Mouse (Mus musculus): Measurements from ENCODE around the gene B430306N03Rik. TPM values are rescaled to one million over a fixed set of nuclear protein-coding genes. Genes with fewer than 3 reads are reported as not detected.

B430306N03Rik gene
- 0.96 TPM for polyA plus RNA-seq (2017; shearing (Covaris generic))

GRCm38 (mm10) chr17:48315905-48316579, at the start of gene B430306N03Rik:
Gene B430306N03Rik (plus strand): TSS chr17:48316141.

DNA sequence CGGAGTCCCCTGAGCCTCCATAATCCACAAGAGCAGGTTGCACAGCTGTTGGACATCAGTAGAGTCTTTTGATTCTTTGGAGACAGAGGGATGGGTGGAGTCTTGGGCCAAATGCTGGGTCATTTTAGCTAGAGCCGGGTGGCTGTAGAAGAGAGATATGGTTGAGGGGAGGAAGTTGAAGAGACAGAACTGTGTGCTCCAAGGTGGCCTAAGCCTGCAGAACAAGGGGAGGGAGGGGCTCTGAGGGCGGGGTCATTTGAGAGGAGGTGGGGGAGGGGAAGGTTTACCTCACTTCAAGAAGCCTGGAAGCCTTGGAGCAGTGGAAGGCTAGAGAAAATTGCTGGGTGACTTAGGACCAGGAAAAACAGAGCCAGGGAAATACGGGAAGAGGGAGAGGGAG, 16.7 kb upstream of the B430306N03Rik start, which contains the start of gene Treml2:
Gene Treml2, plus strand, starts transcription at position 296 of the 400 bp plus-strand sequence.

DNA sequence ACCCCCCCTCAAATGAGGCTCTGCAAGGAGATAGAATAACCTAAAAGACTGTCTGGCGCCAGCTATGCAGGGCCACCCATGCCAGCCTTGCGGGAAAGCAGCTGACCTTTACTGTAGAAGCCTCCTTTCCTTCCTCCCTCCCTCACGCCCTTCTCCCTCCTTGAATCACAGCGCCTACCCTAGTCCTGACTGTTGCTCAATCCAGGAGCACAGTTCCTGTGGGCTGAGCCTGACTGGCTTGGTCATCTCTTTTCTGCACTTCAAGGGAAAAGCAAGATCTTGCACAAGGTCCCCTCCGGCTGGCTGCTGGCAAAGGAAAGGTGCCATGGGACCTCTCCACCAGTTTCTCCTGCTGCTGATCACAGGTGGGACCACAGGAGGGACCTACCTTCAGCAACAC, 30.3 kb downstream of the B430306N03Rik start, which contains the start of gene Trem2:
Gene Trem2, plus strand, starts transcription at position 171 of the 400 bp plus-strand sequence.

GRCm38 (mm10) chr17:48359616-48360015, 43.7 kb downstream of the B430306N03Rik start, which contains the start of gene Treml1:
Gene Treml1 (plus strand): TSS chr17:48359916.

Other genes with a start within 250 kb of the B430306N03Rik start
- not detected for gene 1700067P10Rik, start 226.8 kb upstream of the B430306N03Rik start, polyA plus RNA-seq (2017; shearing (Covaris generic))
- not detected for gene 9830107B12Rik, start 169.9 kb upstream of the B430306N03Rik start, polyA plus RNA-seq (2017; shearing (Covaris generic))
- 0.16 TPM for gene A530064D06Rik, start 148.9 kb upstream of the B430306N03Rik start, polyA plus RNA-seq (2017; shearing (Covaris generic))
- 0.21 TPM for gene Trem1, start 83.4 kb upstream of the B430306N03Rik start, polyA plus RNA-seq (2017; shearing (Covaris generic))
- gene Trem3, start 68.4 kb upstream of the B430306N03Rik start, polyA plus RNA-seq (2017; shearing (Covaris generic)): not detected
- gene Treml4, start 51.8 kb upstream of the B430306N03Rik start, polyA plus RNA-seq (2017; shearing (Covaris generic)): 0.94 TPM
- gene Treml2, start 16.6 kb upstream of the B430306N03Rik start, polyA plus RNA-seq (2017; shearing (Covaris generic)): 1.7 TPM
- gene Trem2, start 30.3 kb downstream of the B430306N03Rik start, polyA plus RNA-seq (2017; shearing (Covaris generic)): not detected
- not detected for gene Treml1, start 43.8 kb downstream of the B430306N03Rik start, polyA plus RNA-seq (2017; shearing (Covaris generic))
- 9.6 TPM for gene Nfya, start 93.8 kb downstream of the B430306N03Rik start, polyA plus RNA-seq (2017; shearing (Covaris generic))
- gene Oard1, start 93.9 kb downstream of the B430306N03Rik start, polyA plus RNA-seq (2017; shearing (Covaris generic)): 58.5 TPM
- 18.2 TPM for gene Apobec2, start 116.8 kb downstream of the B430306N03Rik start, polyA plus RNA-seq (2017; shearing (Covaris generic))
- gene Tspo2, start 135.4 kb downstream of the B430306N03Rik start, polyA plus RNA-seq (2017; shearing (Covaris generic)): 0.32 TPM
- gene Unc5cl, start 138.8 kb downstream of the B430306N03Rik start, polyA plus RNA-seq (2017; shearing (Covaris generic)): 7.1 TPM

Data from effector memory CD4-positive, alpha-beta T cell, adult 7 months (primary cell).